Mouse (Mus musculus): ENCODE measurements around the gene Ptpn7.
"Not testable (repeated sequence)": the region's sequence is repeated elsewhere in the genome, so short reads cannot be mapped to it uniquely, and the experiment has no call there.

Ptpn7 gene

GRCm38 (mm10) chr1:135132473-135132872, at the start of gene Ptpn7:
Gene Ptpn7 (plus strand): TSS chr1:135132700.
- no peak for DNase-seq (ENCODE audit: low read depth, low spot score)

DNA sequence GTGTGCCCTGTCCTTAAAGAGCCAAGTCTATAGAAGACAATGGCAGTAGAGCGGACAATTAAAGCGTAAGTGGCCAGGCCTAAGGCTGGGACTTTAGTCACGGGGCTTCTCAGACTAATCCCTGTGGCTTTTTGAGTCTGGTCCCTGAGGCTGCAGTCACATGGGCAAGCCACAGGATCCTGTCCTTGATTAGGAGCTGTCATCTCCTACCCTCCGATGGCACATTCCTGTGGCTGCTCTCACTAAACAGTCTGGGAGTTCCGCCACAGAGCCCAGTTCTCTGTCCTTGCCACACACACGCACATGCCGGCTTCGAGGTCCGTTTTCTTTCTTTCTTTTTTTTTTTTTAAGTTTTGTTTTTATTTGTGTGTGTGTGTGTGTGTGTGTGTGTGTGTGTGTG, 49.0 kb upstream of the Ptpn7 start:
- no peak for DNase-seq (ENCODE audit: low read depth, low spot score)

- no peak for DNase-seq (ENCODE audit: low read depth, low spot score)
These were observed 47.1 kb upstream of the Ptpn7 start for GRCm38 (mm10) chr1:135085296-135085871.

GRCm38 (mm10) chr1:135086015-135086414, 46.5 kb upstream of the Ptpn7 start:
- no peak for DNase-seq (ENCODE audit: low read depth, low spot score)

DNA sequence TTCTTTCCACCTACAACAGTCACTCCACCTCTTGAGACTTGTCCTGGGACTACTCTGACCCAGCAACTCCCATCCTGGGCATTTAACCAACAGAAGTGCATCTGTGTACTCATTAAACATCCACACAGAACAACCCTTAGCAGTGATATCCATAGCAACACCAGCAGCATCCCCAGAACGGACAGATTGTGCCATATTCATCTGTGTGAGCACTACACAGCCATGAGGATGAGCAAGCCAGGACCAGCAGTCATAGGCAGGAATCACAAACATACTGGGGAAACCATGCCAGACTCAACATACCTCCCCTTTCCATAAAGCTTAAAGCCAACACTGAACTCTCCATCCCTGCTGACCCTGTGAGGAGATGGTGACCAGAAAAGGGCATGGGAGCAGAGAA, 45.1 kb upstream of the Ptpn7 start:
- no peak for DNase-seq (ENCODE audit: low read depth, low spot score)

- no peak for DNase-seq (ENCODE audit: low read depth, low spot score)
These were observed 42.9 kb upstream of the Ptpn7 start for GRCm38 (mm10) chr1:135089626-135090025.

DNA sequence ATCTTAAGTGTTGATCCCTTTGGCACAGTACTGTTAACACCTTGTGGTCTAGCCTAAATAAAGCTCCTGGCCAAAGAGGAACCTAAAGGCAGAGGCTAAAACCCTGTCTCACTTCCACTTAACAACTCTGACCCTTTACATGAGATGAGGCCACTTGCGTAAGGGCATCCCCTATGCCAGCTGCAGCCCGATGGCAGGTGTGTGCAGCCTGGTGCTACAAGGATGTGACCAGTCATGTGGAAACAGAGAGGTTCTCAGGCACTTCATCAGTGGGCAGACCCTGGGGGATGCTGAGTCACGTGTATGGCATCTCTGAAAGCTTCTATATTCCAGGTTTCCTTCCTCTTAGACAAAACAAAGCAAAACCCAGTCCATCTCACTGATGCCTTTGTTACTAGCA, 41.6 kb upstream of the Ptpn7 start:
- no peak for DNase-seq (ENCODE audit: low read depth, low spot score)

- DNase-seq (ENCODE audit: low read depth, low spot score): no peak
These were observed 37.8 kb upstream of the Ptpn7 start for GRCm38 (mm10) chr1:135094723-135095122.

DNA sequence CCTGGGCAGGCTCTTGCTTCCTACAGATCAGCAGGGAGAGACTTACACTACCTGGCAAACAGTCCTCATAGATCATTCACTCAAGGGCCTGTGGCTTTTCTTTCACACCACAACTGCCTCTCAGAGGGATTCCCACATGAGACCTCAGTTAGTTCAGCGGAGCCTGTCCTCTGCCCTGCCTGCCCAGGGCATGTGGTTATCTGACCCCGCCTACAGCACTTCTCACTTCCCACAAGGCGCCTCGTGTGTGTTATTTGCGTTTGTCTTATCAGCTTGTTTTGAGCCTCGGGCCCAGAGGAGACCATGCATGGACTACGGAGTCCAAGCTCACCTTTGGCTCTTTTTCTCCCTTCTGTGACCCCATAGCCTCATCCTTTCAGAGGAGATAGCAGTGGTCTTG, 37.3 kb upstream of the Ptpn7 start:
- no peak for DNase-seq (ENCODE audit: low read depth, low spot score)

GRCm38 (mm10) chr1:135096312-135096711, 36.2 kb upstream of the Ptpn7 start:
- DNase-seq (ENCODE audit: low read depth, low spot score): no peak

DNA sequence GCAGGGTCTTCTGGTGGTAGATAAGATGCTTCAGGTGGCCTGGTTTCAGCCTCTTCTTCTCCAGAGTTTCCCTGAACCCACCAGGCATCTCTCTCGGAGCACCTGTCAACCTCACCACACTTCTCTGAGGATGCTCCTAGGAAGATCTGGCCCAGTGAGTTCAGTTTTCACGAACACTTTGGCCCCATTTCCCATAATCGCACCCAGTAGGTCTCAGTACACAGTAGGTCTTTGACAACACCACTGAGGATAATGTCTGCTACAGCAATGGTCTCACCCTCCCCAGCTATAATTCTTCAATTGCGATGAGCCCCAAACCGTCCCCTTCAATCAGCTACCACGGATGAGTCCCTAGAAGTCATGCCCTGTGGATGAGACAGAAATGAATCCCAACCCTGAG, 35.1 kb upstream of the Ptpn7 start:
- DNase-seq (ENCODE audit: low read depth, low spot score): no peak

DNA sequence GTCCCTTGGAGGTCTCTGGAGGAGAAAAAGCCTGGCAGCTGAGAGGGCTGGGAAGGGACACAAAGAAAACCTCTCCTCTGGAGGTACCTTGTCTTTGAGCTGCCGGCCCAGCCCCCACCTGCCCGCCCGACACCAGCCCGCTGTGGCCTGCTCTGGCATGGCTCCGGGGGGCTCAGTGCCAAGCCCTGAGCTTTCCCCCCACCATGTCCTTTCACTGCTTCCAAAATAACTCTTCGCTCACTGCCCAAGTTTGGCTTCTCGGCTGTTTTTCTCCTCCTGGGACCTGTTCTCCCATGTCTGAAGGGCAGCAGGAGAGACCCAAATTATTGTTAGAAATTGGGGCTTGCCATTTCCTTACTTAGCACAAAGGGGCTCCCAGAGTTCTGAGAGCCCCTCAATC, 34.1 kb upstream of the Ptpn7 start:
- no peak for DNase-seq (ENCODE audit: low read depth, low spot score)

DNA sequence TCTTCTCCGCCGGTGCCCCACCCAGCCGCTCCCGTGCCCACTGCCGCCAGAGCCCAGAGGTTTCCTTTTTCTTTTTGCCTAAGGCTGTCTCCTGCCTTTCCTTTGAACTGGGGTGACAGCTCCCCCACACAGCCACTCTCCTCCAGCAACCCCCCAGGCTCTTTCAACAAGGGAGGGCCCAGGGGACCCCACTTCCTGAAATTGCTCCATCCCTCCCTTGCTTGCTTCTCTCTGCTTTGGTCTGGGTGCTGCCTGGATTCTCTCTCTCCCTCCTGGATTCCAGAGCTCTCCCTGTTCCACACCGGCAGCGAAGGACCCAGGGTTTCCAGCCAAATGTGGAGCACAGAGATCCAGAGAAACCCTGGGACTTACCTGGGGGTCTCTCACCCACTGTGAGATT, 32.1 kb upstream of the Ptpn7 start:
- no peak for DNase-seq (ENCODE audit: low read depth, low spot score)

GRCm38 (mm10) chr1:135105124-135105523, 27.4 kb upstream of the Ptpn7 start, which contains the start of gene Lgr6:
Gene Lgr6 (minus strand): TSS chr1:135105276.
- DNase-seq (ENCODE audit: low read depth, low spot score): no peak

GRCm38 (mm10) chr1:135105951-135106350, 26.5 kb upstream of the Ptpn7 start:
- DNase-seq (ENCODE audit: low read depth, low spot score): peak; percentile 62

DNA sequence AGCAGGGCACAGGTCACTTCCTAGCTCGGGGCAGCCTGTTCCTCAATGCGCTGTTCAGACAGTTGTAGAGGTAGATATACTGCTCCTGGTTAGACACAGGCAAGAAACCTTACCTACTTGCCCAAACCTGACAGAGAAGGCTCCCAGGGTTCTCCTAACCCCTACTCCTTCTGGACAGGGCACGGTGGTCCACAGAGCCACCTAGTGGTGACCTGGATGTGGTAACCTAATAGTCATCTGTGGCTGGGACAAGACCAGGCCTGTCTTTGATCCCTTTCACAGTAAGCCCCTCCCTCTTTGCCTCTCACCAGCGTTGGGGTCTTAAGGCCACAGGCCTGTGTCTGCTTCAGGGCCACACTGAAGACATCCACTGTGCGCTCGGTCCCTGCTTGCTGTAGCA, 23.9 kb upstream of the Ptpn7 start:
- peak; percentile 77 for DNase-seq (ENCODE audit: low read depth, low spot score)

- no peak for DNase-seq (ENCODE audit: low read depth, low spot score)
These were observed 22.4 kb upstream of the Ptpn7 start for GRCm38 (mm10) chr1:135110075-135110474.

DNA sequence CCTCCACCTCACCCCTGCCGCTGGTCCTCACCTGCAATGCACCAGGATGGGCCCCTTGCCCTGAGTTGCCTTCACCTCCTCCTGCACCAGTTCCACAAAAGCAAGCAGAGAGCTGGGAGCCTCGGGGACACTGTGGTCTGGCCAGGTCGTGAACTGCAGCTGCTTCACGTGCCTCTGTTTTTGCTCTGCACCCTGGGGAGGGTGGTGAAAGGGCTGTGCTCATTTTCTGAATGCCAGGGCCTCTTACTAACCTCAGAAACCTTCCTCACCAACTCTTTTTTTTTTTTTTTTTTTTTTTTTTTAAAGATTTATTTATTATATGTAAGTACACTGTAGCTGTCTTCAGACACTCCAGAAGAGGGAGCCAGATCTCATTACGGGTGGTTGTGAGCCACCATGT, 21.2 kb upstream of the Ptpn7 start:
- DNase-seq (ENCODE audit: low read depth, low spot score): not testable (repeated sequence)

GRCm38 (mm10) chr1:135112661-135113060, 19.8 kb upstream of the Ptpn7 start:
- DNase-seq (ENCODE audit: low read depth, low spot score): no peak

- no peak for DNase-seq (ENCODE audit: low read depth, low spot score)
These were observed 7.7 kb upstream of the Ptpn7 start for GRCm38 (mm10) chr1:135124573-135125363.

GRCm38 (mm10) chr1:135125990-135126389, 6.5 kb upstream of the Ptpn7 start:
- DNase-seq (ENCODE audit: low read depth, low spot score): no peak

- no peak for DNase-seq (ENCODE audit: low read depth, low spot score)
These were observed 6.0 kb upstream of the Ptpn7 start for GRCm38 (mm10) chr1:135126443-135127027.

- no peak for DNase-seq (ENCODE audit: low read depth, low spot score)
These were observed 4.5 kb upstream of the Ptpn7 start for GRCm38 (mm10) chr1:135128011-135128441.

Data from WW6 (cell line).